Mouse (Mus musculus): ENCODE measurements around the gene St6galnac5. TPM values are rescaled to one million over a fixed set of nuclear protein-coding genes. Genes with fewer than 3 reads are reported as not detected.
A peak's percentile ranks its signal among the peaks of the same experiment; 100 is the strongest.

St6galnac5 gene
- total and polyA plus RNA-seq, 3 experiments: 0.04 TPM; not detected in 2

DNA sequence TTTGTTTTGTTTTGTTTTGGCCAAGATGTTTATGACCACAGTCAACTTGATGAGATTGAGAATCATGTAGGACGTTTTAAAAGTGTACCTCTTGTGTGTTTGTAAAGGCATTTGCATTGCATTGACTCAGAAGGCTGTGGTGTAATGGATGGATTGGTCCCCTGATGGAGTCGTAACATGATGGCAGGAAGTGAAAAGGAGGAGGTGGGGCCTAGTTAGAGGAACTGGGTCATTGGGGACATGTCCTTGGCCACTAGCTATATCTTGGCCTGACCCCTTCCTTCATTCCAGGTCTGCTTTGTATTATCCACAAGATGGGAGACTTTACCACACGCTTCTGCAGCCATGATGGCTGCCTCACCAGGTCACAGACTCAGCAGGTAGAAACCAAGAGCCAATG lies 50.7 kb downstream of the St6galnac5 start (continued):
- TF ChIP-seq GABPA (IDR thresholded peaks at IDR 0.05; ENCODE audit: insufficient replicate concordance, low read depth, low read length) (no peak), PAX5 (IDR thresholded peaks at IDR 0.05; ENCODE audit: low read length) (no peak), ZKSCAN1 (IDR thresholded peaks at IDR 0.05; ENCODE audit: borderline replicate concordance, low read depth, low read length) (no peak), SIN3A (IDR thresholded peaks at IDR 0.05; ENCODE audit: low read length) (no peak), NRF1 (IDR thresholded peaks at IDR 0.05; ENCODE audit: low read depth, low read length) (no peak), MEF2A (IDR thresholded peaks at IDR 0.05; ENCODE audit: borderline replicate concordance, low read depth, low read length) (no peak), TBP (conservative IDR thresholded peaks at IDR 0.05; ENCODE audit: low read depth, low read length) (no peak), CHD2 (IDR thresholded peaks at IDR 0.05; ENCODE audit: low read length) (no peak), CTCF (conservative IDR thresholded peaks at IDR 0.05 in 1 of 2, IDR thresholded peaks at IDR 0.05 in 1 of 2; ENCODE audit: low read depth in 2 of 2, low read length in 2 of 2) (no peak), ZC3H11A (IDR thresholded peaks at IDR 0.05; ENCODE audit: low read depth, low read length) (no peak), MAZ (IDR thresholded peaks at IDR 0.05; ENCODE audit: low read depth, low read length) (no peak), NELFE (IDR thresholded peaks at IDR 0.05; ENCODE audit: low read depth, low read length) (no peak), RAD21 (IDR thresholded peaks at IDR 0.05; ENCODE audit: low read depth, low read length) (no peak), ETS1 (conservative IDR thresholded peaks at IDR 0.05; ENCODE audit: low read depth, low read length) (no peak), SMC3 (IDR thresholded peaks at IDR 0.05; ENCODE audit: low read depth, low read length) (no peak), MAX (IDR thresholded peaks at IDR 0.05; ENCODE audit: low read length) (no peak), JUND (conservative IDR thresholded peaks at IDR 0.05; ENCODE audit: low read depth, low read length) (no peak), EP300 (IDR thresholded peaks at IDR 0.05; ENCODE audit: low read length) (no peak), MXI1 (IDR thresholded peaks at IDR 0.05; ENCODE audit: low read depth, low read length) (peak; percentile 47; the same call in 1 of the 2 replicates), ZMIZ1 (IDR thresholded peaks at IDR 0.05; ENCODE audit: low read depth, low read length) (no peak; the same call in 1 of the 2 replicates), JUN (IDR thresholded peaks at IDR 0.05; ENCODE audit: insufficient read depth, low read depth, low read length) (no peak; the same call in 1 of the 2 replicates)

GRCm38 (mm10) chr3:152929788-152930281 lies 52.2 kb downstream of the St6galnac5 start:
- Histone ChIP-seq H3K9me3 (replicated peaks; ENCODE audit: low read length) (no peaks in the 10 kb centered on the region), H3K79me2 (replicated peaks; ENCODE audit: control insufficient read depth, extremely low read depth, insufficient read depth, poor library complexity, severe bottlenecking) (no peaks in the 10 kb centered on the region), H3K27me3 (replicated peaks) (no peaks in the 10 kb centered on the region), H3K27ac (ENCODE audit: insufficient read depth, low read depth) (peak overlapping the region; percentile 78), H3K4me3 (replicated peaks in 1 of 3; ENCODE audit: low read depth in 2 of 3, low read length in 2 of 3, poor library complexity in 1 of 3) (peak overlapping the region; percentile 57 to 71 (median 60)), H3K4me1 (ENCODE audit: control insufficient read depth in 1 of 2, insufficient read depth in 2 of 2) (peaks cover 18 to 63% of the 10 kb centered on the region in 2 experiments), H3K36me3 (replicated peaks in 1 of 2; ENCODE audit: control insufficient read depth in 1 of 2, insufficient read depth in 1 of 2, low read length in 1 of 2) (peaks cover 0 to 3% of the 10 kb centered on the region in 2 experiments), H3K4me2 (ENCODE audit: insufficient read depth, low read depth, poor library complexity, severe bottlenecking) (peak overlapping the region; percentile 83), H3K9ac (ENCODE audit: insufficient read depth, low read depth) (peak overlapping the region; percentile 77)
- in situ Hi-C loops (cut with MboI; ENCODE audit: low pct_ligation_motif_present, low pct_unique_long_range_greater_than_20kb, low sequenced_read_pairs): no loop called here
- peak; percentile 95 for DNase-seq (ENCODE audit: extremely low read depth)
- dilution Hi-C loops (cut with MboI; ENCODE audit: extremely low pct_ligation_motif_present, extremely low pct_unique_long_range_greater_than_20kb, low sequenced_read_pairs): no loop called here
- TF ChIP-seq POLR2A (IDR thresholded peaks at IDR 0.05; ENCODE audit: low read depth, low read length) (peak; percentile 99), NRF1 (IDR thresholded peaks at IDR 0.05; ENCODE audit: low read depth, low read length) (0 out of 2 replicates have a peak, but pooled peaks have one; percentile 28), MAZ (IDR thresholded peaks at IDR 0.05; ENCODE audit: low read depth, low read length) (peak; percentile 86), E2F4 (IDR thresholded peaks at IDR 0.05; ENCODE audit: insufficient replicate concordance, low read depth, low read length) (0 out of 2 replicates have a peak, but pooled peaks have one; percentile 34), BHLHE40 (IDR thresholded peaks at IDR 0.05; ENCODE audit: low read depth, low read length) (no peak), GABPA (IDR thresholded peaks at IDR 0.05; ENCODE audit: insufficient replicate concordance, low read depth, low read length) (no peak), USF1 (IDR thresholded peaks at IDR 0.05; ENCODE audit: low read depth, low read length) (peak; percentile 40; the same call in 1 of the 2 replicates), ZC3H11A (IDR thresholded peaks at IDR 0.05; ENCODE audit: low read depth, low read length) (no peak), EP300 (IDR thresholded peaks at IDR 0.05; ENCODE audit: low read length) (peak; percentile 12; the same call in 1 of the 2 replicates), NELFE (IDR thresholded peaks at IDR 0.05; ENCODE audit: low read depth, low read length) (peak; percentile 99), TCF12 (IDR thresholded peaks at IDR 0.05; ENCODE audit: low read depth, low read length) (peak; percentile 96), POLR2AphosphoS2 (IDR thresholded peaks at IDR 0.05; ENCODE audit: low read depth, low read length) (peak; percentile 97), RAD21 (IDR thresholded peaks at IDR 0.05; ENCODE audit: low read depth, low read length) (no peak), MYC (IDR thresholded peaks at IDR 0.05; ENCODE audit: low read depth, low read length) (peak; percentile 51), UBTF (IDR thresholded peaks at IDR 0.05; ENCODE audit: low read depth, low read length) (no peak), MAFK (IDR thresholded peaks at IDR 0.05; ENCODE audit: insufficient replicate concordance, low read length) (0 out of 2 replicates have a peak, but pooled peaks have one; percentile 17), CTCF (conservative IDR thresholded peaks at IDR 0.05 in 1 of 2, IDR thresholded peaks at IDR 0.05 in 1 of 2; ENCODE audit: low read depth in 2 of 2, low read length in 2 of 2) (no peak), ZKSCAN1 (IDR thresholded peaks at IDR 0.05; ENCODE audit: borderline replicate concordance, low read depth, low read length) (no peak), JUN (IDR thresholded peaks at IDR 0.05; ENCODE audit: insufficient read depth, low read depth, low read length) (no peak), CHD2 (IDR thresholded peaks at IDR 0.05; ENCODE audit: low read length) (peak; percentile 39; the same call in 1 of the 2 replicates), USF2 (conservative IDR thresholded peaks at IDR 0.05; ENCODE audit: low read depth, low read length) (no peak), ZNF384 (IDR thresholded peaks at IDR 0.05; ENCODE audit: low read depth, low read length) (no peak), MXI1 (IDR thresholded peaks at IDR 0.05; ENCODE audit: low read depth, low read length) (peak; percentile 72), SMC3 (IDR thresholded peaks at IDR 0.05; ENCODE audit: low read depth, low read length) (no peak; the same call in 1 of the 2 replicates), ZMIZ1 (IDR thresholded peaks at IDR 0.05; ENCODE audit: low read depth, low read length) (peak; percentile 98), MAX (IDR thresholded peaks at IDR 0.05; ENCODE audit: low read length) (peak; percentile 24; the same call in 1 of the 2 replicates), SIN3A (IDR thresholded peaks at IDR 0.05; ENCODE audit: low read length) (peak; percentile 87), TBP (conservative IDR thresholded peaks at IDR 0.05; ENCODE audit: low read depth, low read length) (peak; percentile 98)

Data from CH12.LX (cell line).